Mouse (Mus musculus) layer of hippocampus, postnatal 25 days (tissue): ENCODE data around the gene Rps25. TPM values are rescaled to one million over a fixed set of nuclear protein-coding genes. Genes with fewer than 3 reads are reported as not detected.
"Not testable (repeated sequence)": the region's sequence is repeated elsewhere in the genome, so short reads cannot be mapped to it uniquely, and the experiment has no call there.

Source experiments
- DNase-seq, 2 experiments: peaks; one replicate each; pipeline ENCODE4 v3.0.0; 2022; ENCODE audit warnings: mixed read lengths in 2 of 2, low spot score in 1 of 2; ENCODE audit errors: extremely low spot score in 1 of 2
- total RNA-seq, 2 experiments: library from RNA; stranded (reverse); gene quantifications; 2 replicates each; pipeline ENCODE4 v1.2.3; 2021

Rps25 gene
- 100 to 1,000 TPM; 616 to 726 TPM for total RNA-seq

DNA sequence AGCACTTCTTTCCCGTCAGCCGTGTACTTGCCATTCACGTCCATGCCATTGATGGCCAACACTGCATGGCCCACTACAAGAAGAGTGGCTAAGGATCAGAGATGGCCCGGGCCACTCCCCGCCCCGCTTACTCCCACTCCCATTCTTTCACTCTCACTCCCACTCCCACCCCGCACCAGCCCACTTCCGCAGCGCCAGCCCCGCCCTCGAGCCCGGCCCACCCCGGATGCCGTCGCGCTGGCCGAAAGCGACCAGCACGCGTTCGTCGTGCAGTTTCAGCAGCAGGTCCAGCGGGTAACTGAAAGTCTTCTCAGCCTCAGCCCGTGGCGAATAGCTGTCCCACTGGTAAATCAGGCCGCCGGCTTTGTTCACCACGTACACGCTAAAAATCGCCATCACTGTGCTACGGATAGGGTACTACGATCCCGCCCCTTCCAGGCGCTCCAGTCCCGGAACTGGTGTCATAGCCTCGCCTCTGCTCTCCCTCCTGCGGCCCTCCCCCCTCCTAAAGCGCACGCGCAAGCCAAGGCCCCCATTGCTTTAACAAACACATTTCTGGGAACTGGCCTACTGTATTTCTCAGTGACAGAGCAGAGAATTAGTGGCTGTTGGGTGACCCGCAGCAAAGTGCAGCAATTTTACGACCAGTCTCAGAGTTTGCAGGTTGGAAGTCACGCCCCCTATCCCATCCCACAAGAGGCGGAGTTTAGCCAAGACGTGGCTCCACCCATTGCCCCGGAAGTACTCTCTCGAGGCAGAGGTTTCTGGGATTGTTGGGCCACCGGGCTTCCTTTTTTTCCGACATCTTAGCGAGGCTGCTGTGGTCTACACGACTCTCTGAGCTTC lies at the start of gene Rps25, which contains the start of gene Trappc4:
Gene Rps25, plus strand, starts transcription at position 234 of the 846 bp plus-strand sequence.
Gene Trappc4, minus strand, starts transcription at position 695 of the 846 bp plus-strand sequence.
- DNase-seq = peak; percentile 79 to 84

DNA sequence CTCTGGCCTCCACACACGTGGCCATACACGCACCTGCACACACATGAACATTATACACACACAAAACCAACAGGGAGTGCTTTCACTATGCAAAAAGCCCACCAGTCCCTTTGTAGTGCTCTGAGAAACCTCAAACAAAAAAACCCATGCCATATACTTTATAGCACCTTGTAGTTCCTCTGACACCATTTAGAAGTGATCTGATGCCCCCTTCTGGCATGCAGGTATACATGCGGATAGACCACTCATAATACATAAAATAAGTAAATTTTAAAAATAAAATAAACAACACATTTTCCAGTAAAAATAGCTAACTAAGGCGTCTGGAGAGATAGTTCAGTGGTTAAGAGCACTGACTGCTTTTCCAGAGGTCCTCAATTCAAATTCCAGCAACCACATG lies 49.7 kb upstream of the Rps25 start:
- DNase-seq = no peak

DNA sequence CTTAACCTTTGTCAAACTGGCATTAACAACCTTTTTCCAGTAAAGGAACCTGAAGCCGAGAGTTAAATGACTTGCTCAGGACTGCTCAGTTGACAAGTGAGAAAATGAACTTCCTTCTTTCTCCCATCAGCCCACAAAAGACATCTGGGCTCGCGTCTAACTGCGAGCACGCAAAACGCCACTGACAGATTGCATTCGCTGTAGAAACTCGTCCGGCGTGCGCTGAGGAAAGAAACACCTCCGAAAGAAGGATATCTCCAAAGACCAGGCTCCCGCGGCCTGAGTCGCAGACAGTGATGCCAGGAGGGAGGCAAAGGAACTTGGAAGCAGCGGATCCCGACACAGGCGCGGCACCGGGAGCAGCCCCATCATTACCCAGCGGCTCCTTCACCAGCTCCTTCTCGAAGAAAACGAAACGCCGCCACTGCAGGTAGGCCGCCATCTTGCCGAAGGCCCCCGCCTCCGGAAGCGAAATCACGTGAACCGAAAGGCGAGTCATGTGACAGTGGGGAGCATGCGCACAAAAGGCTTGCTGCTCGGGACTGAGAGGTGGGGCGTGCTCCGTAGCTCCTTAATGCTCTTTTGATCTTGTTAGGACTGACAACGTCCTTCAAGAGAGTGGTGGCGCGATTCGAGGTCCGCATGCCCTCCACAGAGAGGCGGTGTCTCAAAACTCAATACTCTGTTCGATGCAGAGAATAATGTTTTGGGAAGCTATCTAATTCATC lies 45.6 kb upstream of the Rps25 start, which contains the start of gene Vps11:
Gene Vps11, minus strand, starts transcription at position 481 of the 728 bp plus-strand sequence.
- DNase-seq = peak; percentile 87 to 93

DNA sequence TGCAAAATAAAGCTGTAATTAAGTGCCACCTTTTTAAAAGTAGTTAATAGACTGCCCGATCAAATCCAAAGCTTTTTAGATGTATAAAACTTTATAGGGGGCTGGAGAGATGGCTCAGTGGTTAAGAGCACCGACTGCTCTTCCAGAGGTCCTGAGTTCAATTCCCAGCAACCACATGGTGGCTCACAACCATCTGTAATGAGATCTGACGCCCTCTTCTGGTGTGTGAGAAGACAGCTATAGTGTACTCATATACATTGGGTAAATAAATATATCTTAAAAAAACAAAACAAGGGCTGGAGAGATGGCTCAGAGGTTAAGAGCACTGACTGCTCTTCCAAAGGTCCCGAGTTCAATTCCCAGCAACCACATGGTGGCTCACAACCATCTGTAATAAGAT lies 45.0 kb upstream of the Rps25 start:
- not testable (repeated sequence) for DNase-seq

DNA sequence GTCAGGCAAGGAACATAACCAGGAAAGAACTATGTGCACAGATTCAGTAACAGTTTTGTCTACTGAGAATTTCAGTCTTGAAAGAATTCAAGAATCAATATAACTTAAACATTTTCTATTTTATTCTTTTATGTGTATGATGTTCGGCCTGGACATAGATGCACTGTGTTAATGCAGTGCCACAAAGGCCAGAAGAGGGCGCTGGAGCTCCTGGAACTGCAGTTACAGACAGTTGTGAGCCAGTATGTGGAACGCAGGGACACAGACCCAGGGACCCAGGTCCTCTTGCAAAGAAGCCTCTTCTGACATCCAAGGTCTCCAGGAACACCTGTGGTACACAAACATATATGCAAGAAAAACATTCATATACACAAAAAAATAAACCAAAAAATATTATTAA lies 42.5 kb upstream of the Rps25 start:
- peak in 1 of 2 experiments; percentile 33 for DNase-seq

DNA sequence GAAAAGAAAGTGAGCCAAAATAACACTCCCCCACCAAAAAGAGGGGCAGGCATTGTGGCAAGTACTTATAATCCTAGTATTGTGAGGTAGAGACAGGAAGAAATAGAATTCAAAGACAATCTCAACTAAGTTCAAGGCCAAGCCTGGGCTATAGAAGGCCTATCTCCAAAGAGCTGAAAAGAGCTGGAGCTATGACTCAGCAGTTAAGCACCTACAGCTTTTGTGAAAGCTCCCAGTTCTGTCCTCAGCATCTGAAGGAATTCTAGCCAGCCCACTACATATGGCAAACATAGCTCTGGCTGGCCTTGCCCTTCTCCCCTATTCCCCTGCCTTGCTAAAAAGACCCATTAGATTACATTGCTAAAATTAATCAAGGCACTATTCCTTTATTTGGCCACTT lies 33.6 kb upstream of the Rps25 start:
- DNase-seq = no peak

DNA sequence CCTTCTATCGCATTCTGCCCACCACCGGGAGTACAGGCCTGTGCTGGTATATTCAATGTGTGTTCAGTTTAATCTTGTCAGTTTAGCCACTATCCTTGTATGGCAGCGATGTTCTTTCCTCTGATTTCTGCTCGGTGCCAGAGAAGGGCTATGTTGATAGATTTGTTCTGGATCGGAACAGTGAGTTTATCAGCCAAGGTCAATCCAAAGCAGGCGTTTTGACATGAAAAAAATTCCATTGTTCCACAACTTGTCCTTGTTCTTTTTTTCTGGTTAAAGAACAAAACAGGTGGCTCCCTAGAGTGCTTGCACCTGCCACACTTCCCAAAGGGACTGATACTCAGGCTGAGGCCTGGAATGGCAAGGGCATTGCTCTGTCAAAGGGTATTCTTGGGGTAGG lies 30.8 kb upstream of the Rps25 start:
- DNase-seq = no peak

DNA sequence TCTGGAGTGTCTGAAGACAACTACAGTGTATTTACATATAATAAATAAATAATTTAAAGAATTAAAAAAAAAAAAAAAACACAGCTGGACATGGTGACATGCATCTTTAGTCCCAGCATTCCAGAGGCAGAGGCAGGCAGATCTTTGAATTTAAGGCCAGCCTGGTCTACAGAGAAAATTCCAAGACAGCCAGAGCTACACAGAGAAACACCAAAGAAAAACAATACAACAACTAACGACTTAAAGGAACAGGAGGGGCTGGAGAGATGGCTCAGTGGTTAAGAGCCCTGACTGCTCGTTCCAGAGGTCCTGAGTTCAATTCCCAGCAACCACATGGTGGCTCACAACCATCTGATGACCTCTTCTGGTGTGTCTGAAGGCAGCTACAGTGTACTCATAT lies 29.6 kb upstream of the Rps25 start:
- not testable (repeated sequence) for DNase-seq

DNA sequence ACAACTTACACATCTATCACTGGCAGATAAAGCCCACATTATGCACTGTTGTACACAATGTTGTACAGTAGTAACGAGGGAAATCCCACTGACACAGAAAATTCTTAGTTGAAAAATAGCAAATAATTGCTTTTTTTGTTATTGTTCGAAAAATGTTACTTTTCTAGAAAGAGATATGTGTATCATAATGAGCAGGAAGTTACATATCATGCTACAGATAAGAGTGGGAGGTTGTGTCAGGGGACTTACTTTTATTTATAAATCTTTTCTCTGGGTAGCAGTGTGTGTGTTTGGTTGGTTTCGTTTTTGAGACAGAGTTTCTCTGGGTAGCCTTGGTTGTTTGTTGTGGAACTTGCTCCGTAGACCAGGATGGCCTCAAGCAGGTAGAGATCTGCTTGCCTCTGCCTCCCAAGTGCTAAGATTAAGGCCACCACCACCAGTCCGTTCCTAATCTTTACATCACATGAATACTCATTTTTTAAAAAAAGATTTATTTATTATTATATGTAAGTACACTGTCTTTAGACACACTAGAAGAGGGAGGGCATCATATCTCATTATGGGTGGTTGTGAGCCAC lies 28.7 kb upstream of the Rps25 start:
- no peak for DNase-seq

DNA sequence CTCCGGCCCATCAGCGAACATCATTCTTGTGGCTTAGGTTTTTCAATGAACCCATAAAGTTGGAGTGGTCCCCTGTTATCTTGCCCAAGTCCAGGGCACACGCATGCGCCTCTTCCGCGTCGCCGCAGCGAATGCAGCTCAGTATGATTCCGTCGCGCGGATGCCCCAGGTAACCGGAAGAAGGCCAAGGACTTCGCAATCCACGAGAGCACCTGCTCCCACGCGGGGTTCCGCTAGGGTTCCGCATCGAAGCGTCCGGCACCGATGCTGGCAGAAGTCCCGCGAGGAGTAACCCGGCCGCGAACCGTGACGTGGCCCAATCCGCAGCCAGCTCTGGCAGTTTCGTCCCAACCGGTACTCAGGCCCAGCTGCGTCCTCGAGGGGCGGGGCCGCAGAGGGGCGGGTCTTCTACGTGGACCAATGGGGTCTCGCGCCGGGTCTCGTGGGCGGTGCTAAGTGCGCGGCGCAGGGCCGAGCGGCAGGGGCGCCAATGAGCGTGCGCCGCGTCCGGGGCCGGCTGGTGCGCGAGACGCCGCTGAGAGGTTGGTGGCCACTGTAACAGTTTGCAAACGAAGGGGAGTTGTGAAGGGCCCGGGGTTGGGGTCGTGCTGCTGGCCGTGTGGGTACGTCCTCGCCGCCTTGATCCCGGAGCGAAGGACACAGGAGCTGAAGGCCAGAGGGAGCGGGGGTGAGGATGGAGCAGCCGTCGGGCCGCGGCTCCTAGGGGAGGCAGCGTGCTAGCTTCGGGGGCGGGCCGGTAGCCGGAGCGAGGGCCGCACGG lies 27.7 kb upstream of the Rps25 start, which contains the start of gene Hyou1:
Gene Hyou1, plus strand, starts transcription at position 437 of the 781 bp plus-strand sequence.
- DNase-seq = peak; percentile 95 to 96

DNA sequence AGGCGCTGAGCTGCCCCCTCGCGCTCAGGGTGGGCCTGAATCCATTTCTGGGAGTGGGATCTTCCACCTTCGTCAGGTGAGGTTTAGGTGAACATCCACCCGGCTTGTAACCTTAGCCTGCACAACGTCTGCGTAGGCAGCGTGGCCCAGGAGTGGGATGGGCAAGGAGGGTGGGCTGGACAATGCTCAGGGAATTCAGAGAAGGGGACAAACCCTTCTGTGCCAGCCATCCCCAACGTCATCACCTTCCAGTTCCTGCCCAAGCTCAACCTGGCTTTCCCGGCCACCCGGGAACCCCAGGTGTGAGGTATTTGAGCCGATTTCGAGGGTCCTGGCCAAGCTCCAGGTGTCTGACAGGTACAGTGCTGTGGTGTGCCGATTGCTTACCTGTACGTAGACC lies 27.1 kb upstream of the Rps25 start:
- DNase-seq = no peak

DNA sequence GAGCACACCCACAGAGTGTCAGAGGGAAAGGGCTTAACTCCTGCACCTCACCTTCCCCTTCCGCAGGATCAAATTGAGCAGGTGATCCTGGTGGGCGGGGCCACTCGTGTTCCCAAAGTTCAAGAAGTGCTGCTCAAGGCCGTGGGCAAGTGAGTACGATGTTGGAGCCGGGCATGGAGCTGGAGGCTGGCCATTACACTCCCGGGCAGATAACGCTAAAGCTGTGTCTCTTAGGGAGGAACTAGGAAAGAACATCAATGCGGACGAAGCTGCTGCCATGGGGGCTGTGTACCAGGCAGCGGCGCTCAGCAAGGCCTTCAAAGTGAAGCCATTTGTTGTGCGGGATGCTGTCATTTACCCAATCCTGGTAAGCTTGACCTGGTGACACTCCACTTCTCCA lies 22.3 kb upstream of the Rps25 start:
- no peak for DNase-seq

DNA sequence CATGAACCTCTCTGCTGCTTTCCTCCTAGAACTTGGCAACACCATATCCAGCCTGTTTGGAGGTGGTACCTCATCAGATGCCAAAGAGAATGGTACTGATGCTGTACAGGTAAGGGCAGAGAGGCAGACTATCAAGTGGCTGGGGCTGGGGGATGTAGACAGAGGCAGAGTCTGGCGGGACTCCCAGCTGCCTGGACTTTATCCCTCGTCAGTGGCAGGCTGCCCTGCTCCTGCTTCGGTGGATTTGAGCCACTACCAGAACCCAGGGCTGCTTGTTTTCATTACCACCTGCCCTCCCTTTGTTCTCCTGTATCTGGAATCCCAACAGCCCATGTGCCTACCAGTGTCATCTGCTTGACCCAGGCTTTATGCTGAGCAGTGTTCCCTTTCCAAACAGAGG lies 19.7 kb upstream of the Rps25 start:
- no peak for DNase-seq

DNA sequence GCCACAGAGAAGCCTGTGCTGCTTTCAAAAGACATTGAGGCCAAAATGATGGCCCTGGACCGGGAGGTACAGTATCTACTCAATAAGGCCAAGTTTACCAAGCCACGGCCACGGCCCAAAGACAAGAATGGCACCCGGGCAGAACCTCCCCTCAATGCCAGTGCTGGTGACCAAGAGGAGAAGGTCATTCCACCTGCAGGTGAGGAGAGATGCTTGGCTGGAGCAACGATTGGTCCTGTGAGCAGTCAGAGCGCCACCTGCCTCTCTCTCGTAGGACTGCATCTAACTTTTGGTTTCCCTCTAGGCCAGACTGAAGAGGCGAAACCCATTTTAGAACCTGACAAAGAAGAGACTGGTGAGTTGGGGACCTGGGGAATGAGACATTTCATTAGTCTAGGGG lies 17.7 kb upstream of the Rps25 start:
- DNase-seq = peak in 1 of 2 experiments; percentile 52

DNA sequence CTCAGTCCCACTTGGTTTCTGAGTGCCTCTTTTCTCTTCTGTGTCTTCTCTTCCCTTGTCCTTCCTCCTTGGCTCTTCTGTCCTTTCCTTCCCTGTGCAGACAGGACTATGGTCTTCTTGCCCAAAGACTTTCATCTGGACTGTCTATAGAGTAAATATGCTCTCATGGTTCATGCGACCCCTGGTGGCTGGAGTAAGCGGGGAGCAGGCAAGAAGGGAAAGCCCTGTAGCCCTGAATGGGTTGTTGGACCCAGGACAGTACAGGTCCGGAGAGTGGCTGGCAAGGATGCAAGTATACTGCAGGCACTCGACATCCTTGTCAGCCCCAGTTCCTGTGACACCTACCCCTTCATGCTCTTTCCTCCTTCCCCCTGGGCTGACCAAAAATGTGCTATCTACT lies 15.5 kb upstream of the Rps25 start:
- DNase-seq = peak; percentile 53 to 82

DNA sequence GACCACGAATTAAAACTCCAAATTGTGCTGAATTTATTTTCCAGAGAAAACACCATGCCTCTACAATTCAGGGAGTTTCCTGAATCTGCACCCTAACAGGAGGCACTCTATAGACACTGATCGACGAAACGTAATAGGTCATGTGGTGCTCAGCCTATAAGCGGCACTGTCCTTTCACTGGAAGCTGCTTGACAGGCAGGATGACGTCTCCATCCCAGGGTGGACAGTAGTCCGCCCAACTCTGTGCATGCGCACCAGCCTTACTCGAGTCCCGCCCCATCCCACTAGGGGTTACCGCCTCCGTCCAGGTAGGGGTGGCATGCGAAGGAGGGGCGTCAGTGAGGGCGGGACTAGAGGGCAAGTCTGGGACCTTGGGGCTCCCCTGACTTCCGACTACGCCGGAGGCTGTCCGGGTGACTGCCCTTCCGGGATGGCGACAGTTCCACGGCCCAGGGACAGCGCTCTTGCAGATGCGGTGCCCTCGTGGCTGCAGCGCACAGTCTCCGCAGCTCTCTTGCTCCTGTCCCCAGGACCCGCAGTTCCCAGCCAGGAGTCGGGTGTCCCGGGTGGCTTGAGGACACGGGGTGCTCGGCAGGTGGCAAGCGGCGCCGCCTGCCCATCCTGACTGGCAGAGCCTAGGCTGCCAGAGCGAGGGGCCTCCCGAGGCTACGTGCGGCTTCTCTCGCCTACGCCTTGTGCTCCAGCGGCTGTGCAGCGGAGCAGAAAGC lies 10.1 kb upstream of the Rps25 start, which contains the start of gene Slc37a4:
Gene Slc37a4, plus strand, starts transcription at position 169 of the 728 bp plus-strand sequence.
- peak; percentile 65 to 77 for DNase-seq

DNA sequence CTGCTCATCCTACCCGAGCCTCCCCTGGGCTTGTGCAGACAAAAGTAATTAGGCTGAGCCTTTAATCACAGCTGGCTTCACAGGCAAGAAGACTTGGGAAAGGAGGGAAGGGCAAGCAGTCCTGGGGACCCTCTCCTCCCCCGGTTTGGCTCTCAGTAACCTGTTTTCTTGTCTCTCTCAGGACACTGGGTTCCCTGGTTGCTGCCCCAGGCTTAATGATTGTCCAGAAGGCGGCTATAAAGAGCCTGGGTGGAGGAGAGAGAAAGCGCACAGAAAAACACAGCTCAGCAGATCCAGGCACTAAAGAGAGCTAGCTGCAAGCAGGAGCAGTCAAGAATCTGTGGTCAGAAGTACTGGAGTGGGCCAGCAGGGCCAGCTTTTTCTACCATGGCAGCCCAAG lies 8.9 kb upstream of the Rps25 start:
- DNase-seq = no peak

DNA sequence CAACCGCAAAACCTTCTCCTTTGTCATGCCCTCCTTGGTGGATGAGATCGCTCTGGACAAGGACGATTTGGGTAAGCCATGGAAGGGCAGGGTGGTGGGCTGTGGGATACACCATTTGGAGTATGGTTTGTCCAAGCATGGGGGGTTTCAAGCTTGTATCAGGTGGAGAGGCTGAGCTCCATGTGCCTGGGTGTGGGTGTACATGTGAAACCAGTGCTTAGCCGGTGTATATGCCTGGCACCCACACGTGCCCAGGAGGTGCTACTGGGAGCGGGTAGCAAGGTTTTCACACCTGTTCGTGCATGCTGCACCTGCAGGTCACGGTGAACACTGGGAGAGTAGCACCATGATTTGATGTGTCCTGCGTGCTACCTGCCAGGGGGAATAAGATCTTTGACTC lies 8.4 kb upstream of the Rps25 start:
- DNase-seq = no peak

DNA sequence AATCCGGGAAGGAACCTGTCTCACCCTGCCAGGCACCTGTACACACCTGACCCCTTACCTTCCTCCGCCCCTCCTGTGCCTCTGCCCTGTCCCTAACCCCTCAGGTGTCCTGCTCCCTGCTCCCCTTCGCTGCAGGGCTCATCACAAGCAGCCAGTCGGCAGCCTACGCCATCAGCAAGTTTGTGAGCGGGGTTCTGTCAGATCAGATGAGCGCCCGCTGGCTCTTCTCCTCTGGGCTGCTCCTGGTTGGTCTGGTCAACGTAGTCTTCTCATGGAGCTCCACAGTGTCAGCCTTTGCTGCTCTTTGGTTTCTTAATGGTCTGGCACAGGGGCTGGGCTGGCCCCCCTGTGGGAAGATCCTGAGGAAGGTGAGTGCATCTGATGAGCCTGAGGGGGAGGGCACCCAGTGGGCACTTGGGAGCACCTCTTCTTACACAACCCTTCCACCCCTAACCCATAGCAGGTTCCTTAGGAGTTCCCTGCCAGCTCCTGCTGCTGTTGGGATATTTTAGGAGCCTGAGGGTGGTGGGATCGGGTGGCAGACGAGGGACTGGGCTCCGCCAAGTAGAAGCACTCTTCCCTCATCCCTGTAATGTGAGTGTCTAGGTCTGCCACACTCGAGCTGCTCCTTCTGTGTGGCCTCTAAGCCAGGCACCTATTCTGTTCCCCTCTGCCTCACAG lies 7.7 kb upstream of the Rps25 start:
- DNase-seq = no peak
